Mouse (Mus musculus) embryonic facial prominence, embryonic 15.5 days (tissue): ENCODE data around the gene Slc39a5. TPM values are rescaled to one million over a fixed set of nuclear protein-coding genes. Genes with fewer than 3 reads are reported as not detected.

Source experiments
- ATAC-seq: fragments of 200-750 bp; cut with Nextera tagmentation; 2 replicates; pipeline ENCODE4 v1.8.0; 2017; ENCODE audit warnings: low read depth, moderate TSS enrichment; ENCODE audit not compliant: insufficient number of reproducible peaks, low FRiP score, low TSS enrichment
- H3K27ac ChIP-seq: fragments of 300-500 bp; sonication (generic); replicated peaks from 2 replicates; pipeline ENCODE4 v1.5.1; 2015; ENCODE audit warnings: mild to moderate bottlenecking, inconsistent platforms
- H3K27me3 ChIP-seq: fragments of 300-500 bp; sonication (generic); 2 replicates; pipeline ENCODE4 v1.6.1; 2015; ENCODE audit warnings: inconsistent platforms
- H3K36me3 ChIP-seq: fragments of 300-500 bp; sonication (generic); 2 replicates; pipeline ENCODE4 v1.6.1; 2015; ENCODE audit warnings: mild to moderate bottlenecking, inconsistent platforms
- H3K4me1 ChIP-seq: fragments of 300-500 bp; sonication (generic); 2 replicates; pipeline ENCODE4 v1.6.1; 2015; ENCODE audit warnings: inconsistent platforms
- H3K4me2 ChIP-seq: fragments of 300-500 bp; sonication (generic); replicated peaks from 2 replicates; pipeline ENCODE4 v1.6.1; 2015; ENCODE audit warnings: mild to moderate bottlenecking, inconsistent platforms
- H3K4me3 ChIP-seq: fragments of 300-500 bp; sonication (generic); replicated peaks from 2 replicates; pipeline ENCODE4 v1.5.1; 2015; ENCODE audit warnings: mild to moderate bottlenecking, inconsistent platforms
- H3K9ac ChIP-seq: fragments of 300-500 bp; sonication (generic); 2 replicates; pipeline ENCODE4 v1.6.1; 2015; ENCODE audit warnings: inconsistent platforms
- H3K9me3 ChIP-seq: fragments of 300-500 bp; sonication (generic); replicated peaks from 2 replicates; pipeline ENCODE4 v1.6.1; 2016; ENCODE audit warnings: inconsistent platforms
- WGBS: fragments of 180-500 bp; shearing (Covaris S2); methylation state at CpG from one replicate; pipeline ENCODE4 v1.1.7; 2015; 5-methylcytosine and 5-hydroxymethylcytosine counted together
- polyA plus RNA-seq: library from polyadenylated mRNA; unstranded; fragments of >200 nt; fragmentation: Nextera tagmentation; extraction: Ambion mirVana; gene quantifications from 2 replicates; pipeline ENCODE4 v1.2.1, GENCODE M21; 2015

Slc39a5 gene
- polyA plus RNA-seq, 1 experiment from 2014 or later = 0.13 TPM

DNA sequence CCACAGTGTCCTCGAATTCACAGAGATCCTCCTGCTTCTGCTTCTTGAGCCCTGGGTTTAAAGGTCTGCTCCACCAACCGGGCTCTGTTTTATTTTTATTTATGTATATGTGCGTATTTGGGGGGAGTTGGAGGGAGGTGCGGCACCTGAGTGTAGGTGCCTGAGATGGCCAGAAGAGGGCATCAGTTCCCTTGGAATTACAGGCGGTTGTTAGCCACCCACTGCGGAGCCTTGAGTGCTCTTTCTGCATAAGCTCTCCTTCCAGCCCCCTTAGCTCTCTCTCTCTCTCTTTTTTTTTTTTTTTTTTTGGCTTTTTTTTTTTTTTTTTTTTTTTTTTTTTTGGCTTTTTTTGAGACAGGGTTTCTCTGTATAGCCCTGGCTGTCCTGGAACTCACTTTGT, 26.6 kb downstream of the Slc39a5 start:
- WGBS = 78% methylated on average over 6 of the region's 6 CpGs
- H3K4me2 ChIP-seq = no peak overlapping the region
- peaks cover 27% of the 10 kb centered on the region for H3K4me1 ChIP-seq

DNA sequence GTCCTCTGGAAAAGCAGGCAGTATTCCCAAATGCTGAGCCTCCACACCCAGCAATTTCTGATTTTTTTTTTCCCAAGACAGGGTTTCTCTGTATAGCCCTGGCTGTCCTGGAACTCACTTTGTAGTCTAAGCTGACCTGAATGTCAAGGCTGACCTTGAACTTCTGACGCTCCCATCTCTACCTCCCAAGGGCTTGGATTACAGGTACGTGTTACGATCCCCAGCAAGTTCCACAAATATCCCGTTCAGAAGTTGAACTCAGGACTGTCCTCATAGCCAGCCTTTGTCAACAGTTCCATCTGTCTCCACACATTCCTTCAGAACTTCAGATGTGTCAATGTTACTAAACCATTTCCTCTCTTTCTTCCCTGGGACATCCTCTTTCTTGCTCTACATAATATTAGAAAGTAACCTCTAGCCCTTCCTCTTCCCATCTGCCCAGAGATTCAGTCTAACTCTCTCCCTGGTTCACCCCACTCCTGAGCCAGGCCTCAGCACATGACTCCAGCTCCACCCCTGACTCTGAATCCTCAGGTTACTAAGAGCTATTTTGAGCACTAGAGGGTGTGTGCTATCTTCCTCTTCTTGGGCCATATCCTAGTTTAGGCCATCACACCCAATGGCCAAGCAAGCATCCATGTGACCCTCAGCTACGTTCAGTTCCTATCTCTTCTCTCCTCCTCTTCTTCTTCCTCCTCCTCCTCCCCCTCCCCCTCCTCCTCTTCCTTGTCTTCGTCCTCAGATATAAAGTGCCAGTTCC, 27.9 kb downstream of the Slc39a5 start:
- Histone ChIP-seq H3K27me3 (no peaks in the 10 kb centered on the region), H3K4me1 (peaks cover 18% of the 10 kb centered on the region), H3K9ac (no peak overlapping the region), H3K4me3 (no peak overlapping the region), H3K4me2 (no peak overlapping the region), H3K36me3 (0 out of 2 replicates have a peak, but pooled peaks cover 1% of the 10 kb centered on the region), H3K27ac (no peak overlapping the region), H3K9me3 (no peaks in the 10 kb centered on the region)
- ATAC-seq = no peak
- whole genome bisulfite sequencing = 72% methylated on average over 6 of the region's 6 CpGs

More for the DNA sequence above, 26.6 kb downstream of the Slc39a5 start:
- no peak overlapping the region for H3K27ac ChIP-seq
- H3K4me3 ChIP-seq = no peak overlapping the region
- H3K27me3 ChIP-seq = no peaks in the 10 kb centered on the region
- ATAC-seq = no peak
- H3K9ac ChIP-seq = no peak overlapping the region
- peaks cover 11% of the 10 kb centered on the region for H3K36me3 ChIP-seq
- no peaks in the 10 kb centered on the region for H3K9me3 ChIP-seq

DNA sequence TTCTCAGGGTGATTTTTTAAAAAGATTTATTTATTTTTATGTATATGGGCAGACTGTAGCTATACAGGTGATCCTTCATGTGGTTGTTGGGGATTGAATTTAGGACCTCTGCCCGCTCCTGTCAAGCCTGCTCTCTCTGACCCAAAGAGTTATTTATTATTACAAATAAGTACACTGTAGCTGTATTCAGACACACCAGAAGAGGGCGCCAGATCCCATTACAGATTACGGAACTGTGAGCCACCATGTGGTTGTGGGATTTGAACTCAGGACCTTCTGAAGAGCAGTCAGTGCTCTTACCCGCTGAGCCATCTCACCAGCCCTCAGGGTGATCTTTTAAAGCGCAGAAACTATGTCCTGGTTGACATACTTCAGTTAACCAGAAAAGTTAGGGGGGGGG, 28.9 kb downstream of the Slc39a5 start:
- Histone ChIP-seq H3K36me3 (no peaks in the 10 kb centered on the region), H3K4me1 (peaks cover 24% of the 10 kb centered on the region), H3K27me3 (no peaks in the 10 kb centered on the region), H3K4me2 (no peak overlapping the region), H3K9me3 (no peaks in the 10 kb centered on the region), H3K27ac (no peak overlapping the region), H3K9ac (no peak overlapping the region), H3K4me3 (no peak overlapping the region)
- ATAC-seq = no peak
- 83% methylated on average over 5 of the region's 5 CpGs for WGBS

GRCm38 (mm10) chr10:128370601-128371000, 30.4 kb downstream of the Slc39a5 start:
- Histone ChIP-seq H3K4me3 (no peak overlapping the region), H3K27ac (no peak overlapping the region), H3K27me3 (no peaks in the 10 kb centered on the region), H3K36me3 (peaks cover 4% of the 10 kb centered on the region; the same call in 1 of the 2 replicates), H3K9me3 (no peaks in the 10 kb centered on the region), H3K9ac (no peak overlapping the region), H3K4me2 (no peak overlapping the region), H3K4me1 (peaks cover 16% of the 10 kb centered on the region)
- 68% methylated on average over 4 of the region's 4 CpGs for WGBS
- no peak for ATAC-seq

- no peak for ATAC-seq
Observed at GRCm38 (mm10) chr10:128370021-128370420, 31.0 kb downstream of the Slc39a5 start.

GRCm38 (mm10) chr10:128369599-128369998, 31.4 kb downstream of the Slc39a5 start:
- H3K27ac ChIP-seq = peak overlapping the region; percentile 98
- H3K9ac ChIP-seq = peak overlapping the region; percentile 58
- H3K9me3 ChIP-seq = no peaks in the 10 kb centered on the region
- H3K36me3 ChIP-seq = peaks cover 10% of the 10 kb centered on the region
- peak overlapping the region; percentile 81 for H3K4me3 ChIP-seq
- no peak for ATAC-seq
- H3K4me2 ChIP-seq = peak overlapping the region; percentile 89
- no peaks in the 10 kb centered on the region for H3K27me3 ChIP-seq
- WGBS = 77% methylated on average over 6 of the region's 6 CpGs
- H3K4me1 ChIP-seq = peaks cover 16% of the 10 kb centered on the region

More at GRCm38 (mm10) chr10:128370021-128370420, 31.0 kb downstream of the Slc39a5 start:
- Histone ChIP-seq H3K4me2 (no peak overlapping the region), H3K36me3 (peaks cover 8% of the 10 kb centered on the region), H3K4me3 (no peak overlapping the region), H3K9me3 (no peaks in the 10 kb centered on the region), H3K27ac (no peak overlapping the region), H3K27me3 (no peaks in the 10 kb centered on the region), H3K4me1 (peaks cover 16% of the 10 kb centered on the region), H3K9ac (no peak overlapping the region)
- WGBS = 62% methylated on average over 6 of the region's 6 CpGs

DNA sequence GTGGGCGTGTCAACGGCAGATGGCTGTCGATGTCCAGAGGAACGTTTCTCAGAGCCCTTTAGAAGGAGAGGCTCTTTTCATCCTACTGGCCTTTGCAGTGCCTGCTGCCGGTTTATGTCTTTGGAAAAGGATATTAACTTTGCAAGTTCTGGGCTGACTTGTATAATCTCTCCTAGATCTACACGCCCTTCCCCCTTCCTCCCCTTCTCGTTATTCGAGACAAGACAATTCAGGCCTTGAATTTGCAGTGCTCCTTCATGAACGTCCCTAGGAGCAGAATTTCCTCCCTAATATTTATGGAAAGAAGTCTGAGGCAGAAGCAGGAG, 31.8 kb downstream of the Slc39a5 start:
- peaks cover 14% of the 10 kb centered on the region for H3K36me3 ChIP-seq
- WGBS = 3% methylated on average over 9 of the region's 9 CpGs
- H3K4me2 ChIP-seq = peak overlapping the region; percentile 89
- no peaks in the 10 kb centered on the region for H3K27me3 ChIP-seq
- H3K27ac ChIP-seq = peak overlapping the region; percentile 98
- peak overlapping the region; percentile 81 for H3K4me3 ChIP-seq
- no peak for ATAC-seq
- H3K4me1 ChIP-seq = peaks cover 16% of the 10 kb centered on the region
- H3K9ac ChIP-seq = peak overlapping the region; percentile 58
- no peaks in the 10 kb centered on the region for H3K9me3 ChIP-seq

DNA sequence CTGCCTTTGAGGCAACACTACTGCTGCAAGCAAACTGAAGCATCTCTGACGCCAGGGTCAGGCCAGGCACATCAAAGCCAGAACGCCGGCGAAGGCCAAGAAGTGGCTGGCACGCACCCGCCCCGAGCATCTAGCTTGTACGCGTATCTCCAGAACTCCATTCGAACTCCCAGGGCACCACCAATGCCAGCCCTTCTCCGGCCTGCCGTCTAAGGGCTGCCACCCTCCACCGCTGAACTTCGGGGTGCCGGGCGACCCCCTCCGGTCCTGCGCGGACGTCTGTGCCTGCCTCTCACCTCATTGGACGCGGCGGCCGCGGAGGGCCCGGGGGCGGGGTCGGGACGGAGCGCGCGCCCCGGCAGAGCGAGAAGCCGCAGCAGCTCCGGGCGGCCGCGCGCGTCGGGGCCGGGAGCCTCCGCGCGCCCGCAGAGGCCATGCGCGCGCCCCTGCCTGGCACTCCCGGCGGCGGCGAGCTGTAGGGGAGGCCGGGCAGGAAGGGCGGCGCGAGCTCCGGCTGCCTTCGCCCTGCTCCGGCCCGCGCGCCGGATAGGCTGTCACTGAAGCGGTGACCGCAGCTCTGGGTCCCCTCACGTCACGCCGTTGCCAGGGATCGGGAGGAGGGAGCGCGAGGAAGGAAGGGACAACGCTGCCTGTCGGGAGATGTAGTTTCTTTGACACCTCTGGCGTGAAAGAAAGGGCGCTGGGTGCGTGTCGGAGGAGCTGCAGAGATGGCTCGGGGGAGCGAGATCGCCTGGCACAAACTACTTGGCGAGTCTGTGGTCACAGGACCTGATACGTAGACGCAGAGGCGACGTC, 32.4 kb downstream of the Slc39a5 start, which contains the start of gene Coq10a:
Coq10a (minus strand) TSS at position 596 of the 816 bp plus-strand sequence.
- H3K27me3 ChIP-seq = no peaks in the 10 kb centered on the region
- WGBS = under 1% methylated on average over 78 of the region's 87 CpGs
- peak; percentile 94 for ATAC-seq
- H3K27ac ChIP-seq = peak within 1 kb of the TSS; percentile 98
- H3K36me3 ChIP-seq = peaks cover 16% of the 10 kb centered on the region
- peak within 1 kb of the TSS; percentile 58 for H3K9ac ChIP-seq
- peak within 1 kb of the TSS; percentile 89 for H3K4me2 ChIP-seq
- H3K9me3 ChIP-seq = no peaks in the 10 kb centered on the region
- H3K4me3 ChIP-seq = peak within 1 kb of the TSS; percentile 81
- H3K4me1 ChIP-seq = peaks cover 16% of the 10 kb centered on the region

DNA sequence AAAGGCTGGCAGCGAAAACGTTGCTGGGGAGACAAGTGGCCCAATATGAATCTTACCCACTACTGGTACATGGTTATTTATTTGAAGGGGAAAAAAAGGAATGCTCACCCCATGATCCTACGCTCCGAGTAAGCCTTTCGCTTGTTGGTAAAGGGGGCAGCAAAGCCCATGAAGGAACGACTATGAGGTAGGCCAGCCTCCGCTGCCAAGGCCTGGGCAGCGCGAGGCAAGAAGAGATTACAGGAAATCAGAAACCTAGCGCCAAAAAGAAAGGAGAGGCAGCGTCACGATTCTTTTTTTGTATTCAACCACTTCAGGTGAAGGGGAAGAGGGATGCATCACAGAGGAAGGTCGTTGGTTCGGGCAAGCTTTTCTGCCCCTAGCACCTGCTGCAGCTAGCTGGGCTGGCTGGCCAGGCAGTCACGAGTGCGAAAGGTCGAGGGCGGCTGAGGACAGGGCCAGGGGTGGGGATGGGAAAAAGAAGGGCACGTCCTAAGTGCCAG, 33.1 kb downstream of the Slc39a5 start:
- peak overlapping the region; percentile 81 for H3K4me3 ChIP-seq
- peaks cover 23% of the 10 kb centered on the region for H3K36me3 ChIP-seq
- H3K27me3 ChIP-seq = no peaks in the 10 kb centered on the region
- H3K4me2 ChIP-seq = peak overlapping the region; percentile 89
- H3K9me3 ChIP-seq = no peaks in the 10 kb centered on the region
- WGBS = 10% methylated on average over 19 of the region's 19 CpGs
- no peak; the same call in 1 of the 2 replicates for ATAC-seq
- H3K27ac ChIP-seq = peak overlapping the region; percentile 98
- peak overlapping the region; percentile 58 for H3K9ac ChIP-seq
- H3K4me1 ChIP-seq = peaks cover 16% of the 10 kb centered on the region

DNA sequence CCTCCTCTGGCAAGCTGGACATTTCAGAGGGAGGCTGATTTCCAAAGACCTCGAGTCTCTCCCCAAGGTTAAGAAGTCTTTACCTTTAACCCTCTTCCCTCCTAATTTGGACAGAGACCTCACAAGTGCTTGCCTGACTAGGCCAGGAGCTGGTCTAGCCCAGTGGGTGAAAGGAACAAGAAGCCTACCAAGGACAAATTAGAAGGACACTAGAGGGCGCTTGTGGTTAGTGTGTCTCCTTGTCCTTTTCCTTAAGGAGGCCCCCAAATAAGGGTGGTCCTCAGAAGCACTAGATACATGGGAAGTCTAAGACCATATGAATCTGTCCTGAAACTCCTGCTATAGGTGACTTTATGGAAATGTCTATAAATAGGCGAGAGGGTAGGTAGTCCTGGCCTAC, 38.5 kb downstream of the Slc39a5 start:
- 50% methylated on average over 3 of the region's 3 CpGs for WGBS
- ATAC-seq = no peak
- H3K4me3 ChIP-seq = no peak overlapping the region
- H3K36me3 ChIP-seq = peaks cover 75% of the 10 kb centered on the region
- no peaks in the 10 kb centered on the region for H3K9me3 ChIP-seq
- peaks cover 4% of the 10 kb centered on the region for H3K4me1 ChIP-seq
- no peaks in the 10 kb centered on the region for H3K27me3 ChIP-seq
- H3K4me2 ChIP-seq = no peak overlapping the region
- H3K9ac ChIP-seq = no peak overlapping the region
- H3K27ac ChIP-seq = no peak overlapping the region

- Histone ChIP-seq H3K4me3 (no peak overlapping the region), H3K9ac (no peak overlapping the region), H3K9me3 (no peaks in the 10 kb centered on the region), H3K27me3 (no peaks in the 10 kb centered on the region), H3K36me3 (peaks cover 75% of the 10 kb centered on the region), H3K4me2 (no peak overlapping the region), H3K27ac (no peak overlapping the region), H3K4me1 (no peaks in the 10 kb centered on the region)
- ATAC-seq = no peak
- WGBS = 89% methylated on average over 6 of the region's 6 CpGs
Observed at GRCm38 (mm10) chr10:128361836-128362235, 39.2 kb downstream of the Slc39a5 start.
